Mouse (Mus musculus): ENCODE results near the gene Hvcn1.

DNA sequence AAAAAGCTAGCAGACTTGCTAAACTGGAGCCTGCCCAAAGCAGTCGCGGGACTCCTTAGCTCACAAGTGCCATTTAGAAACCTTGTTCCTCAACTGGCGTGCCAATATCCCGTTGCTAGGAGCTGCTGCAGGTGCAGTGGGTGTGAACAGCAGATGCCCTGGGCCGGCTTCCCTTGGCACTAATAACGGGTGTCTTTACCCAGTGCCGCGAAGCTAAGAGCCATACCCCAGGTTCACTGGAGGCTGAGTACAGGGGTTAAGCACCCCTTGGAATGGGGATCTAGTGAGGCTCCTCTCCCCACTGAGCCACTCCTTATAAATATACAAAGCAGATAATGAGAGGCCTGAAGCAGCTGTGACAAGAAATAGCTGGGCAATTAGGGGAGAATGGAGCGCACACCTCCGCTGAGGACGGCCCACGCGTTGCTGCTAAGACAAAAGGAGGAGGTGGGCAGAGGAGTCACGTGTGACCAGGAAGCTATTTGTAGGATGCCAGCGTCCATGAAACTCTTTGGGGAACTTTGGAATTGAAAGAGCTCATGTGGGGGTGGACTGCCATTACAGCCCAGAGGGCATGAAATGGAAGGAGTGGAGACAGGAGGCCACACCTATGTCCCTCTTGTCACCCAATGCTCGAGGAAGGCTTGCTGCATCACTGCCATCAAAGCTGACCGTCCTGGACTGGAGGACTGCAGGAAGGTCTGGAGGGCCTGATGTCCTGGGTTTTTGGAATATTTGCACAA is 37.3 kb downstream of the Hvcn1 start:
- no peak for TF ChIP-seq CTCF (IDR thresholded peaks at IDR 0.05; ENCODE audit: control insufficient read depth, insufficient read depth, insufficient replicate concordance, low read depth, low read length)
- no peak for TF ChIP-seq POLR2A (IDR thresholded peaks at IDR 0.05; ENCODE audit: control insufficient read depth, low read depth, low read length)
